Mouse (Mus musculus): ENCODE results near the gene Cers2.
"Not testable (repeated sequence)": the region's sequence is repeated elsewhere in the genome, so short reads cannot be mapped to it uniquely, and the experiment has no call there.

The Cers2 gene

DNA sequence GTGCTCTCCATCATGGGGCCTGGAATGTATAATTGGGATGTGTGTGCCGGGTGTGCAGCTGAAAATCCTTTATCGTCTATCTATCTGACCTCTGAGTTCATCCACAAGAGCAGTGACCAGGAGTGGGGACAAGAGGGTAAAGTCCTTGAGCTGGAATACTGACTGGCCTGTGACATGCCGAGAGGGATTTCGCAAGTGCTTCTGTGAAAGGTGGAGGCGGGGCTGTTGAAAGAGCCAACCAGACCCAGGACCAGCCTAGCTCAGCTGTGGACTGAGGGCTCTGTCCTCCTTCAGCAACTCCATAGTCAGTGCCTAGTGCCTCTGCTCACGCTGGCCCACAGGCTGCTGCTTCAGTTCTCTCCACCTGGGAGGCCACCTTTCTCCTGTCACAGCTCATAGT, 4.0 kb downstream of the Cers2 start:
- DNase-seq (ENCODE audit: low spot score in 2 of 2): no peak

DNA sequence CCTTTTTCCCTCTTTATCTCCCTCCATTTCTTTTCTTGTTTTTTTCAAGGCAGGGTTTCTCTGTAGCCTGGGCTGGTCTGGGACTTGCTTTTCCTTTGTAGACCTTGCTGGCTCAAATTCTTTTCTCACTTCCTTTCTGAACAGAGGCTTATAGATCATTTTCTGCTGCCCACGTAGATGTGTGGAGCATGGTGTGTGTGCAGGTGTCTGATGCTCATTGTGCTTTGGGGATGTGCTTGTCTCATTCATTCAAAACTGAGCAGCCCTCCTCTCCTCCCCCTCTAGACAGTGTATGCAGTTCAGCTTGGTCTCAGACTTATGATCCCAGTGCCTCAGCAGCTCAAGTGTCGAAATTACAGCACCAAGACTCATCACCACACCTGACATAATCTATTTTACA, 4.5 kb downstream of the Cers2 start:
- DNase-seq (ENCODE audit: low spot score in 2 of 2): no peak

DNA sequence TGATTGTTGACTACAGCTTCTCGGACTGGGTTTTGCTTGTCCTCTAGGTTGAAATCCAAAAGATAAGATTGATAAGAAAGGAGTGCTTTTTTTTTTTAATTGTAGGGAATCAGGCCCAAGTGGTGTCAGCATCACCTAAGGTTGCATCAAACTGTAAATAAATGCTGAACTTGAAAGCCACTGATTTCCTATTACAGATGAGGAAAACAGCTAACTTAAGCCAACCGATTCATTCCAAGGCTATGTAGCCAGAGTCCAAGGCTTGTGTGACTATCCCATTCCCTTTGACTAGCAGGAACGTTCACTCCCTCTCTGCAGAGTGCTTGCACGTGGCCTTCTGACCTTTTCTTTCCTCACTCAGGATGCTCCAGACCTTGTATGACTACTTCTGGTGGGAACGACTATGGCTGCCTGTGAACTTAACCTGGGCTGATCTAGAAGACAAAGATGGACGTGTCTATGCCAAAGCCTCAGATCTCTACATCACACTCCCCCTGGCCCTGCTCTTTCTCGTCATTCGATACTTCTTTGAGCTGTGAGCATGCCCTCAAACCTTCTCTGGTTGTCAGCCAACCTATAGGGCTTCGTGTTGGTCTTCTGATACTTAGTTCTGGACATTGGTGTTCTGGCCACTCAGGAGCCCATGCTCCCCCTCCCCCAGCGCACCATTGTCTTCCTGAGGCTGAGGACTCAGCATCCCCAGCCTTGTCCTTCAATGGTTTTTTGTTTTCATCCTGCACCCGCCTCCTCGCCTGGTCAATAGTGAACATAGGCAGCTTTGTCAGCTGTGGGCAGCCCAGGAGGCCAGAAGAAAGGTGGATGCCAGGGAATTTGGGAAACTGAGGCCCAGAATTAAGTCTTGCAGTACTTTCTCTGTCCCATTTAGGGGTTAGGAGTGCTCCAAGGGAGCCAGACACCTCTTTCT, 5.4 kb downstream of the Cers2 start:
- DNase-seq (ENCODE audit: low spot score in 2 of 2): no peak

DNA sequence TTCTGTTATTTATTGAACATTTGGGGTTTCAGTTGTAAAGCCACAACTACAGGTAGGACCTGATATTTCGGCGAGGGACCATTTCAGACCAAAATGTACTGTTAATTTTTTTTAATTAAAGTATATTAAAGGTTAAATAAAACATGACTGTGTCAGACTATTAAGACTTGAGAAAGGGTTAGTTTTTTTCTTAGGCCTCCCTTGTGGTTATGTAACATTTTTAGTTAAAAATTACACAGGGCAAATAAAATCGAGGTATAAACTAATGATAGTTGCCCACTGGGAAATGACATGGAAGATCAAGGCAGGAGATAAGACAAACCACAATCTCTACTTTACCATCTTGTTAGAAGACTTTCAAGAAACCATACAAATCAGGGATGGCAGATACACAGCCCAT, 8.8 kb downstream of the Cers2 start:
- DNase-seq (ENCODE audit: low spot score in 2 of 2): no peak

DNA sequence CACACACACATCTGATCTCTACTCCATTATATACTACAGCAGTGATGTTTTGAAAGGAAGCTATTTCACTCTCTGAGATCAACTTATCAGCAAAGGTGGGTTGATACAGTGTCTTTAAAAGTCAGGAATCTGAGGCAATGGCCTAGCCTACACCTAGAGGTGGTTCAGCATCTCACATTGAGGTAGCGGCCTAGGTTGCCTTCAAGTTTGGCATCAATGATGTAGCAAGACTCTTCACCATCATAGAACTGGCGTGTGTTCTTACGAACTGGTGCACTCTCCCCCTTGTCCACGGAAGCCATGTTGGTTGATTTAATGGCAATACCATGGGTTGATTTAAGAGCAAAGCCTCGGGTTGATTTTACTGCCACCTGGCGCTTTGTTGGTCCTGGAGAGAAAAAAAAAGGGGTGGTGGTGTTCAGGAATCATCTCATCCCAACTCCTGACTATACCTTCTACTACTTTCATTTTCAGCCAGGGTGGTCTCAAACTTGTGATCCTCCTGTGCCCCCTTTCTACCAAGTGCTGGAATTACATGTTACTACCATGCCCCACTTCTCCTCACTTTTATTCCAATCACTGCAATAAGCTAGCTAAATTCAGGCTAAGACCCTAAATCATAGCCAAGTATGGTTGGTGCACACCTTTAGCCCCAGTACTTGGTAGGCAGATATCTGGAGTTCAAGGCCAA, 10.0 kb downstream of the Cers2 start:
- DNase-seq (ENCODE audit: low spot score in 2 of 2): no peak

DNA sequence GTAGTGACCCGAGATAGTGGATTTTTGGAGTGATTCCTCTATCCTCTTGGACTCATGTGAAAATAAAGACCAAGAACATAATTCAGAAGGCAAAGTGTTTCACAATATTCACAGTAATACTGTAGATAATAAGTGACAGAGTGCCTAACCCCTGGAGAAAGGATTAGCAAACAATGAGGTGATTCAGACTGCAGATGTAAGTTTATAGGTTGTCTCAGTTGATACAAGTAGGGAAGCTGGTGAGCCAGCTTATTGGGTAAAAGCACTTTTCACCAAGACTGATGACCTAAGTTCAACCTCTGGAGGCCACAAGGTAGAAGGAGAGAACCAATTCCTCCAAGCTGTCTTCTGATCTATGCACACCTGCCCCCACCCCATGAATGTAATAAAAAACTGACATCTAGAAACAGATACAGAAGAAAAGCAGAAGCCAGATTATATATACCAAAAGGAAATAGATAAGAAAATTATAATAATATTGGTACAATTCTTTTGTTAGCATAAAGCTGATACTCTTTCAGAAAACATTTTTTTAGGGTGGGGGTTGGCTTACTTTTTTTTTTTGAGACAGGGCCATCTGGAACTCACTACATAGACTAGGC, 14.3 kb downstream of the Cers2 start:
- DNase-seq (ENCODE audit: low spot score in 2 of 2): no peak

DNA sequence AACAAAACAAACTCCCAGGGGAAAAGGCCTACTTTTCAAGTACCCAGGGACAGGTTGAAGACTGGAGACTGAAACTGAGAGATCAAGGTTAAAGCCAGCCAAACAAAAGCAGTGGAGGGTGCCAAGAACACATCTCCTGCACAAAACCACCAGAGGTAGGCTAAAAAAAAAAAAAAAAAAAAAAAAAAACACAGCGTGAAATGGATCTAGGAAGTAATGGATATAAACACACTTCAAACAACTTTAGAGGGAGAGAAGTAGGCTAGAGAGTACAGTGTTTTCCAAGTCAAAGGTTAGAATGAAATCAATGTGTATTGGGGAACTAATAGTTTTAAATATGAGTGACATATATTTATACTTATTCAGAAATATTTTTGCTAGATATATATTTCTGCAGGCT, 16.9 kb downstream of the Cers2 start:
- no peak for DNase-seq (ENCODE audit: low spot score in 2 of 2)

DNA sequence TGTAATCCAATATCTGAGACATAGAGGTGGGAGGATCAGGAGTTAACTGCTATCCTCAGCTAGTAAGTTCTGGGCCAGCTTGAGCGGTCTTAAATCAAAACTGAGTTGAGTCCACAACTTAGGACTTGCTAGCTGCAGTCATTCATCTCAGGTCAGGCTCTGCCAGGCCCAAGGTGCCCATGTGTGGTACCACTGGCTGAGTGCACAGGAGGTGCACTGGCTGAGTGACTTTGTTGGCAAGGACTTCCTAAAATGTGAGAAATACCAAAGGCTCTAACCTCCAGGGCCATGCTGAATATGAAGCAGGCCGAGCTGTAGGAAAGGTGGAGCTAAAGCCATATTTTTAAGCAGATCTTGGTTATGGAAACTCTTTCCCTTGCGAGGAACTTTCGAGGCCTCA, 22.8 kb downstream of the Cers2 start:
- no peak for DNase-seq (ENCODE audit: low spot score in 2 of 2)

DNA sequence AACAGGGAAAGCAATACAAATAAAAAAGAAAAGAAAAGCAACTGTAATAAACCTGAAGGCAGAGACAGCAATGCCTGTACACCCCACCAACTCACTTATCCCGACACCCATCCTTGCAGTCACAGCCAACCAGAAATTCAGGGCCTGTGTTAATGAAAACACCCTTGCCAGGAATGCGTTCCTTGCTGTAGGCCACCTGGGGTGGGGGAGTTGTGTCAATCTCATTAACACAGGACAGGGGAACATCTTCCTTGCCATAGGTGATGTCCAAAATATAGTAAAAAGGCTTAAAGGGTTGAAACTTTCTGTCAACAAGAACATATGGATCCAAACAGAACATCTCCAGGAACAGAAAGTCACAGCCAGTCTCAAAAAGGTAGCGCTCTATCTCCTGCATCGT, 23.7 kb downstream of the Cers2 start:
- DNase-seq (ENCODE audit: low spot score in 2 of 2): no peak

DNA sequence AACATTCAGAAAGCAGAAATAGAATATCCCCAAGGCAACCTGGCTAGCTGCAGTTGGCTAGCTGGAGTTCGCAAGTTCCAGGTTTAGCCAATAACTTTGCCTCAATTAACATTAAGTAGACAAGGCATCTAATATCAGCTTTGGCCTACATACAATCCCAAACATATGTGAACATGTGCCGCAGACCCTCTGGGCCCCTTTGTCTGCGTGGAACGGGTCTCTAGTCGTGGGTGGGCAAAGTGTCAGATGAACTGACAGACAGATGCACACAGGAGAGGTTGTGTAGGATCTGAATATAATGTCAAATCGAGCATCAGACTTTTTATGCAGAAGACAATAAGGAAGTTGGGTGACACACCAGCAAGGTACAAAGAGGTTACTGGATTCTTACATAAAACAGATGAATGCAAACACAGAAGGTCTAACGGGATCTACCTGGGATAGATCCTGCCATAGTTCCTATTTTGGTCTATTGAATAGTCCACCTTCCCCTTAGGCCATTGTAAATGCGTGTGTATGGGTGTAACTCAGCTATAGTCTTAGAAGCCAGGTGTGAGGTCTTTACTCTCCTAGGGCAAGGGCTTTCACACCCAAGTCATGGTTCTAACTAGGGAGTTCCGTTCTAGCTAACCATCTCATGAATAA, 28.9 kb downstream of the Cers2 start:
- not testable (repeated sequence) for DNase-seq (ENCODE audit: low spot score in 2 of 2)

DNA sequence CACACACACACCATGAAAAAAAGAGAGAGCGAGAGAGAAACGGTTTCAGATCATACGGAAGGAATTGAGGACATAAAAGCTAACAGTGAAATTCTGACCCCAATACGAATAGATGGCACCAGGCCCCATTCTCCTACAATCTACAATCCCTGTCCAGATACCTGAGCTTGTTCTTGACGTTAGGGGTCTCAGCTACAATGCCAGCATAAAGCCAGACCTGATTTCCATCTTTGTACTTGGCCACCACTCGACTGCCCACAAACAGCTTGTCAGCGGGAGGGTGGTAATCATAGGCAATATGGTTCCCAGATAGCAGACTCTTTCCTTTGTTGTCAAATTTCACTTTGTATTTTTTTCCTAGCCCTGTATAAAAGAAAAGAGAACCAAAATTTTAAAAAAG, 31.9 kb downstream of the Cers2 start:
- no peak for DNase-seq (ENCODE audit: low spot score in 2 of 2)

DNA sequence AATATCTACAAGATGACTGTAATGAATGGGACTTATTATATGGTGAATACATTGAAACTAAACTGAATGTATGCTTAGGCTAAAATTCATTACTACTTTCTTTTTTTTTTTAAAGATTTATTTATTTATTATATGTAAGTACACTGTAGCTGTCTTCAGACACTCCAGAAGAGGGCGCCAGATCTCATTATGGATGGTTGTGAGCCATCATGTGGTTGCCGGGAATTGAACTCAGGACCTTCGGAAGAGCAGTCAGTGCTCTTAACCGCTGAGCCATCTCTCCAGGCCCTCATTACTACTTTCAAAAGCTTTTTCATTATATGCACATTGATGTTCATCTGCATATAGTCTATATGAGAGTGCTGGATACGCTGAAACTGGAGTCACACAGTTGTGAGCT, 33.8 kb downstream of the Cers2 start:
- DNase-seq (ENCODE audit: low spot score in 2 of 2): not testable (repeated sequence)

DNA sequence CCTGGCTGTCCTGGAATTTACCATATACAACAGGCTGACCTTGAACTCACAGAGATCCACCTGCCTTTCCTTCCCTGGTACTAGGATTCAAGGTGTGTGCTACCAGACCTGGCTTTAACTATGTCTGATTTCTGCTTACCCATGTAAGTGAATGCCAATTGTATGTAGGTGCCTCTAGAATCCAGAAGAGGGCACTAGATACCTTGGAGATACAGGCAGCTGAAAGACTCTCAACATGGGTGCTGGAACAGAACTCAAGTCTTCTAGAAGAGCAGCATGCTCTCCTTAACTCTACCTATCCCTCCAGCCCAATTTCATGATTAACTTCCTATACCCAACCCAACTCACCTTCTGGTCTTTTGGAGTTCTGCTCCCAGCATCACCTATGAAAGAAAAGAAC, 34.9 kb downstream of the Cers2 start:
- peak; percentile 22 to 46 for DNase-seq (ENCODE audit: low spot score in 2 of 2)

DNA sequence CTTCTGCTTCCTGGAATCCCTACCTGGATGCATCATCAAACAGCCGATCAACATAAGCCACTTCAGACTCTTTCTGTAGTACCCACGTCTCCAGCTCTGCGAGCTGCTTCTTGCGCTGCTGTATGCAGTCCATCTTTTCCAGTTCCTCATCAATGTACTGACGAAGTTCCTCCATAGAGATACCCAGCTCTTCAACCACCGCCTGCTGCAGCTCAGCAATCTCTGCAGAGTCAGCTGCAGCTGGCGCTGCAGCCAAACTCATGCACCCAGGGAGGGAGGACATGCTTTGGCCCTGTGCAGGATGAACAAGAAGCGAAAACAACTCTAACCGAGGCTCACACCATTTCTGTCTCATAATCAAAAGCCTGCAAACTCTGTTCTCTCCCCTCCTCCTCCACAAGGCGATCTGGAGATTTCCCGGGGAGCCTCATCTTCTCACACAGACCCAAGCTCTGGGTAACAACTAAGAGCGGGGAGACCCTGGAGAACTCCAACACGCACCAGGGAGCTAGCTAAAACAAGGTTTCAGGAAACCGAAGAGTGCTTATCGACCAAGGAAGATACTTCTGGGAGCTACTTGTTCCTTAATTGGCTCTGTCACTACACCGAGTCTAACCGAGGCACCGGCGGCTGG, 41.4 kb downstream of the Cers2 start:
- DNase-seq (ENCODE audit: low spot score in 2 of 2): not testable (repeated sequence)

DNA sequence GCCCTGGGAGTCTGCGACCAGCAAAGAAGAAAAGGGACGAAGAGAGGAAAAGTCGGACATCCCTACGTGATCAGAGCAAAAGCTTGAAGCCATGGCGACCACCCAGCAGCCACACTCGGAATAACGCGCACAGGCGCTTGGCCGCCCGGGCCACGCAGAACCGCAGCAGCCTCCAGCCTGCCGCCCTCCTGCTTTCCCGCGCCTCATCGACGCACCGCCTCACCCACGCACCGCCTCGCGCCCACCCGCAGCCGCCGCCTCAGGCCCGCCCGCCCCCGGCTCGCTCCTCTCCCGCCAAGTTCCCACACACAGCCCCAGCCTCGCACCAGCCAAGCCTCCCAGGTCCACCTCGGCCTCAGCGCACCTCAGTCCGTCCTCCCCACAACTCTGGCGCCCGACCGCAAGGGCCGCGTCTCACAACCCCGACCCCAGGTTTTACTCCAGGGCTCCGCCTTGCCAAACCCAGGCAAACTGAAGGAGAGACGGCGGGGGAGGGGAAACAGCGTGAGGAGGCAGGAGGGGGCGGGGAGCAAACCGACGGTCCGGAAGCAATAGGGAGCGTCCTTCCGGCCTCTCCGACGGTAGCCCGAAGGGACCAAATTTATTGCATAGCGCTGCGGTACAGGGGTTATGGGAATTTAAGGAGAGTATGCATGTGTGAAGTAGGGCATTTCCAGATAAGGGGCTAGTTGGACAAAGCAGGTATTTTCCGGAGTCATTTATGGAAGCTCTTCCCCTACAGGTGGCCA, 42.3 kb downstream of the Cers2 start, which contains the start of gene Setdb1:
Gene Setdb1 (minus strand): TSS at position 502 of the 749 bp plus-strand sequence.
- peak; percentile 90 to 92 for DNase-seq (ENCODE audit: low spot score in 2 of 2)

DNA sequence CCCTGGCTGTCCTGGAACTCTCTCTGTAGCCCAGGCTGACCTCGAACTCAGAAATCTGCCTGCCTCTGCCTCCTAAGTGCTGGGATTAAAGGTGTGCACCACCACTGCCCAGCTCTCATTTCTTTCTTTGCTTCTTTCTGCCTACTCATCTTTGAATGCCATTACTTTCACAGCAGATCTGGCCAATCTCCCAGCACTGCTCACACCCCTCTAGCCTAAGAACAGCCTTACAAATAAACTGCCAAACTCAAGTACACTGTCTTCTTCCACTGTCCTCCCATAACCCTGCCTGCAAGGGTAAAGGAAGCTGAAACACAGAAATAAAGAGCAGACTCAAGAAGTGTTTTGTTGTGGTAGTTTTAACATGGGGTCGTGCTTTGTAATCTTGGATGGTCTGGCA, 43.2 kb downstream of the Cers2 start:
- DNase-seq (ENCODE audit: low spot score in 2 of 2): no peak

DNA sequence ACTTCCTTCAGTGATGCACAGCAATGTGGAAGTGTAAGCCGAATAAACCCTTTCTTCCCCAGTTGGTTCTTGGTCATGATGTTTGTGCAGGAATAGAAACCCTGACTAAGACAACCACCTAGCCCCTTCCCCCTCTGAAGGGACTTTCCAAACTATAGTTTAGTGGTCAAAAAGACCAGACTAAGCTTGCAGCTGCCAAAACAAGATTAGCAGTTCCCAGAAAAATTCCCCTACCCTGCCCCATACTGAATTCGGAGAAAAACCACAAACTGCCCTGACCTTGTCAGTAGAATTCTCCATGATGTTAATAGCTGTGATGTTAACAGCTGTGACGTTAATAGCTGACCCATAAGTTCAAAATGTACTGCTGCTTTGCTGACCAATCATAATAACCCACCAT, 45.7 kb downstream of the Cers2 start:
- DNase-seq (ENCODE audit: low spot score in 2 of 2): not testable (repeated sequence)

DNA sequence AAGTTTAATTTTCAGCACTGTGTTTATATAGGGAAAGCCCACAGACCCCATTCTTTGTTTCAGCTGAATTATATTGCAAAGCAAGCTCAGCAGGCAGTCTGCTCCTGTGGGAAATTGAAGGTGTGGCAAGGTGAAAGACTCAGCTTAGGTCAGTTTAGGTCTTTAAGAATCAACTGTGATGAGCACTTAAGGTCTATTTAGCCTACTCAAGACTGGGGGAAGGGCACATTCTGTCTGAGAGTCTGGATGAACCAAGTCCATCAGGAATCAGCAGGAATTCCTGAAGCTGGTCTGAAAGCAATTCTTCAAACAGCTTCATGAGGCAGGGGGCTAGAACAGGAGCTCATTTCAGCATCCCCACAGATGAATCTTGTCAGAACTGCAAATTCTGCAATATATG, 55.5 kb downstream of the Cers2 start:
- no peak for DNase-seq (ENCODE audit: low spot score in 2 of 2)
